Mouse (Mus musculus) lung, embryonic 16.5 days (tissue): ENCODE measurements around the gene Kiss1r. TPM values are rescaled to one million over a fixed set of nuclear protein-coding genes. Genes with fewer than 3 reads are reported as not detected.
A peak's percentile ranks its signal among the peaks of the same experiment; 100 is the strongest.

Experiments used
- ATAC-seq: fragments of 200-750 bp; cut with Nextera tagmentation; 2 replicates; pipeline ENCODE4 v1.8.0; 2017; ENCODE audit warnings: low read depth, mild to moderate bottlenecking, moderate library complexity
- H3K27ac ChIP-seq: fragments of 300-500 bp; sonication (generic); 2 replicates; pipeline ENCODE4 v1.5.1; 2014; ENCODE audit warnings: mild to moderate bottlenecking, control low read depth, low read length
- H3K27me3 ChIP-seq: fragments of 300-500 bp; sonication (generic); 2 replicates; pipeline ENCODE4 v1.6.1; 2014; ENCODE audit warnings: low read depth, low read length, mixed read lengths; ENCODE audit not compliant: control insufficient read depth, insufficient read depth
- H3K36me3 ChIP-seq: fragments of 300-500 bp; sonication (generic); 2 replicates; pipeline ENCODE4 v1.6.1; 2014; ENCODE audit warnings: low read length; ENCODE audit not compliant: control insufficient read depth, insufficient read depth
- H3K4me1 ChIP-seq: fragments of 300-500 bp; sonication (generic); replicated peaks from 2 replicates; pipeline ENCODE4 v1.6.1; 2014; ENCODE audit warnings: low read length, mixed read lengths; ENCODE audit not compliant: control insufficient read depth, insufficient read depth
- H3K4me2 ChIP-seq: fragments of 300-500 bp; sonication (generic); 2 replicates; pipeline ENCODE4 v1.6.1; 2014; ENCODE audit warnings: low read depth, low read length, control low read depth
- H3K4me3 ChIP-seq: fragments of 300-500 bp; sonication (generic); 2 replicates; pipeline ENCODE4 v1.5.1; 2014; ENCODE audit warnings: mild to moderate bottlenecking, low read length, control low read depth
- H3K9ac ChIP-seq: fragments of 300-500 bp; sonication (generic); 2 replicates; pipeline ENCODE4 v1.6.1; 2014; ENCODE audit warnings: low read length, control low read depth
- H3K9me3 ChIP-seq: fragments of 300-500 bp; sonication (generic); 2 replicates; pipeline ENCODE4 v1.6.1; 2016; ENCODE audit warnings: low read length; ENCODE audit not compliant: control insufficient read depth
- WGBS: fragments of 180-500 bp; shearing (Covaris S2); extraction: QIAGEN DNeasy Blood & Tissue Kit; methylation state at CpG from one replicate; pipeline ENCODE4 v1.1.7; 2014; 5-methylcytosine and 5-hydroxymethylcytosine counted together
- polyA plus RNA-seq: library from polyadenylated mRNA; unstranded; fragments of >200 nt; fragmentation: Nextera tagmentation; extraction: Ambion mirVana; gene quantifications from 2 replicates; pipeline ENCODE4 v1.2.1, GENCODE M21; 2015

The Kiss1r gene
- polyA plus RNA-seq, 1 experiment from 2014 or later = 1.1 TPM

- no peak overlapping the region for H3K4me2 ChIP-seq
- H3K9me3 ChIP-seq = no peaks in the 10 kb centered on the region
- H3K4me3 ChIP-seq = no peak overlapping the region
- H3K4me1 ChIP-seq = peaks cover 75% of the 10 kb centered on the region
- H3K36me3 ChIP-seq = 0 out of 2 replicates have a peak, but pooled peaks cover 6% of the 10 kb centered on the region
- 57% methylated on average over 6 of the region's 6 CpGs for WGBS
- no peak overlapping the region; the same call in 1 of the 2 replicates for H3K9ac ChIP-seq
- no peak for ATAC-seq
- H3K27me3 ChIP-seq = no peaks in the 10 kb centered on the region
- peak overlapping the region; percentile 45 for H3K27ac ChIP-seq
Measured at GRCm38 (mm10) chr10:79933861-79934260, 17.1 kb downstream of the Kiss1r start.

GRCm38 (mm10) chr10:79934272-79934721 lies 17.5 kb downstream of the Kiss1r start:
- no peak overlapping the region for H3K9ac ChIP-seq
- no peaks in the 10 kb centered on the region for H3K9me3 ChIP-seq
- 0 out of 2 replicates have a peak, but pooled peaks cover 6% of the 10 kb centered on the region for H3K36me3 ChIP-seq
- no peaks in the 10 kb centered on the region for H3K27me3 ChIP-seq
- ATAC-seq = peak; percentile 76
- H3K4me2 ChIP-seq = no peak overlapping the region
- 24% methylated on average over 13 of the region's 13 CpGs for WGBS
- H3K4me3 ChIP-seq = no peak overlapping the region
- peaks cover 71% of the 10 kb centered on the region for H3K4me1 ChIP-seq
- H3K27ac ChIP-seq = peak overlapping the region; percentile 45

- H3K4me1 ChIP-seq = peaks cover 70% of the 10 kb centered on the region
- H3K27ac ChIP-seq = peak overlapping the region; percentile 45; the same call in 1 of the 2 replicates
- H3K9ac ChIP-seq = no peak overlapping the region
- no peak for ATAC-seq
- H3K9me3 ChIP-seq = no peaks in the 10 kb centered on the region
- H3K4me2 ChIP-seq = no peak overlapping the region
- no peak overlapping the region for H3K4me3 ChIP-seq
- WGBS = 86% methylated on average over 16 of the region's 16 CpGs
- 0 out of 2 replicates have a peak, but pooled peaks cover 6% of the 10 kb centered on the region for H3K36me3 ChIP-seq
- no peaks in the 10 kb centered on the region for H3K27me3 ChIP-seq
Measured at GRCm38 (mm10) chr10:79934794-79935569, 18.2 kb downstream of the Kiss1r start.

- Histone ChIP-seq H3K4me3 (peak overlapping the region; percentile 20), H3K36me3 (peaks cover 3% of the 10 kb centered on the region; the same call in 1 of the 2 replicates), H3K4me2 (peak overlapping the region; percentile 46), H3K27me3 (no peaks in the 10 kb centered on the region), H3K9me3 (no peaks in the 10 kb centered on the region), H3K27ac (peak overlapping the region; percentile 86), H3K4me1 (peaks cover 70% of the 10 kb centered on the region), H3K9ac (peak overlapping the region; percentile 50)
- ATAC-seq = no peak
- WGBS = 34% methylated on average over 10 of the region's 10 CpGs
Measured at GRCm38 (mm10) chr10:79936284-79936910, 19.6 kb downstream of the Kiss1r start.

- Histone ChIP-seq H3K27me3 (no peaks in the 10 kb centered on the region), H3K4me3 (peak overlapping the region; percentile 20), H3K27ac (peak overlapping the region; percentile 86), H3K4me1 (peaks cover 66% of the 10 kb centered on the region), H3K4me2 (peak overlapping the region; percentile 46), H3K9ac (peak overlapping the region; percentile 50), H3K9me3 (no peaks in the 10 kb centered on the region), H3K36me3 (peaks cover 4% of the 10 kb centered on the region; the same call in 1 of the 2 replicates)
- peak; percentile 34 for ATAC-seq
- WGBS = 24% methylated on average over 24 of the region's 27 CpGs
Measured at GRCm38 (mm10) chr10:79936911-79937441, 20.2 kb downstream of the Kiss1r start.

- Histone ChIP-seq H3K4me1 (peaks cover 56% of the 10 kb centered on the region), H3K4me2 (0 out of 2 replicates have a peak overlapping the region, but pooled peaks have one; percentile 46), H3K4me3 (no peak overlapping the region; the same call in 1 of the 2 replicates), H3K36me3 (peaks cover 5% of the 10 kb centered on the region; the same call in 1 of the 2 replicates), H3K27ac (no peak overlapping the region; the same call in 1 of the 2 replicates), H3K9ac (no peak overlapping the region), H3K9me3 (no peaks in the 10 kb centered on the region), H3K27me3 (no peaks in the 10 kb centered on the region)
- no peak for ATAC-seq
- WGBS = 75% methylated on average over 11 of the region's 11 CpGs
Measured at GRCm38 (mm10) chr10:79937775-79938526, 21.2 kb downstream of the Kiss1r start.

- H3K4me2 ChIP-seq = no peak overlapping the region
- no peaks in the 10 kb centered on the region for H3K27me3 ChIP-seq
- H3K9ac ChIP-seq = no peak overlapping the region
- no peaks in the 10 kb centered on the region for H3K9me3 ChIP-seq
- H3K4me3 ChIP-seq = no peak overlapping the region
- 51% methylated on average over 7 of the region's 7 CpGs for WGBS
- peaks cover 5% of the 10 kb centered on the region; the same call in 1 of the 2 replicates for H3K36me3 ChIP-seq
- H3K27ac ChIP-seq = no peak overlapping the region
- peaks cover 47% of the 10 kb centered on the region for H3K4me1 ChIP-seq
- ATAC-seq = no peak
Measured at GRCm38 (mm10) chr10:79940749-79941148, 24.0 kb downstream of the Kiss1r start.

GRCm38 (mm10) chr10:79942988-79943387 lies 26.2 kb downstream of the Kiss1r start:
- 72% methylated on average over 1 of the region's 1 CpGs for WGBS
- H3K27ac ChIP-seq = no peak overlapping the region
- H3K4me2 ChIP-seq = no peak overlapping the region
- no peak for ATAC-seq
- peaks cover 37% of the 10 kb centered on the region for H3K4me1 ChIP-seq
- H3K36me3 ChIP-seq = peaks cover 5% of the 10 kb centered on the region; the same call in 1 of the 2 replicates
- H3K9ac ChIP-seq = no peak overlapping the region
- no peaks in the 10 kb centered on the region for H3K9me3 ChIP-seq
- H3K27me3 ChIP-seq = no peaks in the 10 kb centered on the region
- H3K4me3 ChIP-seq = no peak overlapping the region
